Mouse (Mus musculus) fat pad, adult 2 months (tissue): ENCODE results near the gene 2200002D01Rik.

Experiments
- DNase-seq: peaks from one replicate; pipeline ENCODE4 v3.0.0-alpha.2; 2011; ENCODE audit warnings: low read depth, low spot score; ENCODE audit errors: extremely low read depth

2200002D01Rik gene

GRCm38 (mm10) chr7:29279924-29280323 is 31.7 kb upstream of the 2200002D01Rik start:
- DNase-seq: peak; percentile 42

GRCm38 (mm10) chr7:29279261-29279660 is 31.0 kb upstream of the 2200002D01Rik start:
- no peak for DNase-seq

DNA sequence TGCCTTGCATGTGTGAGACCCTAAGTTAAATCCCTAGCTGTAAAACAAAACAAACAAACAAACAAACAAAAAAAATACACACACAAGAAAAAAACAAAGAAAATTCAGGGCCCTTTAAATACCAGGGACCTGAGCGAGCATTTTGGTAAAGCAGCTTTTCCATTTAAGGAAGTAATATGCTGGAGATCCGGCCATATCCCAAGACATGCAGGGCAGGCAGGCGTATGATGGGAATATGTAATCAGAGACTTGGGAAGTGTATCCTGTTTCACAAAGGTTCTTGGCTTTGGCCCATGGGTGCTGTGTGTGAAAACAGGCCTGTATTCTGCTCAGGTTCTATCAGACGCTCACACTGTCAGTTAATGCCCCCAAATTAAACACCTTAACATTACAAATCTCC is 29.2 kb upstream of the 2200002D01Rik start:
- no peak for DNase-seq

DNA sequence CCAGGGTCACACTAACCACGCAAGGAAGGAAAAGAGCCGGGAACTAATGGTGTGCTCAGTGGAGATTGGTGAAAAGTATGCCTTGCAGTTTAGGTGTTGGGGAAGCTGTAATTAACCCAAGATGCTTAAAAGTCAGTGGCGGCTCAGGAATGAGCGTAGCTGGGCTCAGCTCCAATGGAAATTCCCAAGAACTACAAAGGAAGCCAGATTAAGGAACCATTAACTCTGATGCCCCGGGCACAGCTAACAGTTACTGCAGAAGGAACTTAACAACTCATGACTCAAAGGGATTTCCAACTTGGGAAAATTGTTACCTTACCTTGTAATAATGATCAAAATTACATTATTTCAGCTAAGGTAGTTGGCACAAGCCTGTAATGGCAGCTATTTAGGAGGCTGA is 28.4 kb upstream of the 2200002D01Rik start:
- no peak for DNase-seq

DNA sequence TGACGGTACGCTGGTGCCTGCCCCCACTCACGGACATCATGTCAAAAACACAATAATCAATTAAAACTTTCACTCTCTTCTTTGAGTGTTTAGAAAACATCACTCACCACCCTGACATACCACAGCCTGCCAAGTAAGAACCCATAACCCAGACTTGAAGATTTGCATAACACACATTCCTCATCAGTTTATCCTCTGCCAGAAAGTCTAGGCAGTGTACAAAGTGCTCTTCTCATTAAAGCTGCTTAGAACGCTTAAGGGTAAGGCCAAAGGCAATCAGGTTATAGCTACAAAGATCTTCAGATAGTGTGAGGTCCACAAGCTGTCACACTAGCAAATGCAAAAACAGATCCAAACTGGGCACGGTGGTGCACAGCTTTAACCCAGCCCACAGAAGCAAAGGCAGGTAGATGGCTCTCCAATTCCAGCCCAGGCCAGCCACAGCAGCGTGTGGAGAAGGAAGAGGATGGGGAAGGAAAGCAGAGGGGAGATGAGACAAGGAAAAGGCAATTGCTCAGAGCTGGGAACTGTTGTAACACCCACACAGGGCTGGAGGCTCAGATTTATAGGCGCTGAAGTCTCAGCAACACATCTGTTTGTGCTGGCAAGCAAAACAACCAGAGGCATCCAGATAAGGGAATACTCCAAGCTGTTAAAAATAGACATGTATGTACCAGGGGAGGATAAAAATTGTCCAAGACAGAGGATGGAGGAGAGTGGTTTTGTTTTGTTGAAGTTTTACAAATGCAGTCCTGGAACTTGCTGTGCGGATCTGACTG is 23.6 kb upstream of the 2200002D01Rik start:
- no peak for DNase-seq

DNA sequence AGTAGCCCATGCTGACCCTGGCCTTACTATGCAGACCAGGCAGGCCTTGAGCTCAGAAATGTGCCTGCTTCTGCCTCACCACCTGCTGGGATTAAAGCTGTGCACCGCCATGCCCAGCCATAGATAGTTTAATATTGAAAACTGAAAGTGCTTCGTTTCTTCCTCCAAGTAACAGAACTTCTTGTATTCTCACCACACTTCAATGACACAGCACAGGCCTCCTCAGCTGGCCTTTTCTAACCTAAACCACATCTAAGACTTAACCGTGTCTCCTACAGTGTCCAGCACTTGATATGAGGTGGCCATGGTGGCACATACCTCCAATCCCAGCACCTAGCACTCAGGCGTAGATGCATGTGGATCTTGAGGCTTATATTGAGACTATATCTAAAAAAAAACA is 22.2 kb upstream of the 2200002D01Rik start:
- DNase-seq: no peak

DNA sequence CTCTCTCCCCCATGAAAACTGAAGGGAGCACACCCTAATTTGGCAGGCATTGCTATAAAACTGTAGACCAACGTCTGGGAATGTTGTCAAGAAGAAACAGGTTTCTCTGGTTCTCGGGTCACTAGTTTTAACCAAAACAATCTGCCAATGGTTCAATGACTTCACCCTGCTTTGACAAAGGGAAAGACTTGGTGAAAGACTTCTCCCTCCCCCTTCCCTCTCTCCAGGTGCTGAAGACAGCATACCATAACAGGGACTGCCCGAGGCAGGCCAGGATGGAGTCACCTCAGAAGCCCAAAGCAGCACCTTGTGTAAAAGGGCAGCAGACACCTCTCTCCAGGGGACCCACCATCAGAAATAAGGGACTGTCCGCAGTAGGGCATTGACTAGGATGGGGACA is 18.7 kb upstream of the 2200002D01Rik start:
- peak; percentile 88 for DNase-seq

DNA sequence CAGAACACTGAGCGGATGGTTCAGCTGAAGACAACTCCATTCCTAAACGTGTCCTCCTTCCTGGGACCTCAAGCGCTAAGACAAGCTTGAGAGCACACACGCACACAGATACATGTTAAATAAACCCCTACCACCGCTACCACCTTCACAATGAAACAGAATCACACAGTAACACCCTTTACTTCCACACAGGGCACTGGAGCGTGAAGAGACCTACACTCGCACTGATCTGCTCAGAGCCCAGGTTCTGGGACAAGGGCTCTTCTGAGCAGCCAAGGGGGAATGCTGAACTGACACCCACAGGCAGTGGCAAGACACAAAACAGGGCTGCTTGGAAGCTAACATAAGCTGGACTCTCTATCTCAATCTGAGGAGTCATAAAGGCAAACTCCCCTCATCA is 17.4 kb upstream of the 2200002D01Rik start:
- DNase-seq: no peak

DNA sequence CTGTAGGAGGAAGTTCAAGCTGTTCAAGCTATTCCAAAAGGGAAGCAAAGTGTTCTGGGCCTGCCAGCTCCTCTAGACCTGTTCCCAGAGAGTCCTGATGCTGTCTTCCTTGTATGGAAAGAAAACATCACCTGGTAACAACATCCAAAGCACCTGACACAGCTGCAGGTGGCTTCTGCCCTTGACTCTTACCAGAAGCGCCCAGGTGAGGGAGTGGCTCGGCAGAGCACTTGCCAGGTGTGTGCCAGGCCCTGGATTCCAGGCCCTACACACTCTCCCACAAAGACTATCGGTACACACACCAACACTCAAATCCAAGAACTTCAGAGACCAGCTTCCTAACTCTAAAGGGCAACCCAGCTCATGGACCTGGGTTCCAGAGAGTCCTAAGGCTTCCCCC is 15.6 kb upstream of the 2200002D01Rik start:
- DNase-seq: no peak

GRCm38 (mm10) chr7:29262151-29262550 is 13.9 kb upstream of the 2200002D01Rik start:
- no peak for DNase-seq

DNA sequence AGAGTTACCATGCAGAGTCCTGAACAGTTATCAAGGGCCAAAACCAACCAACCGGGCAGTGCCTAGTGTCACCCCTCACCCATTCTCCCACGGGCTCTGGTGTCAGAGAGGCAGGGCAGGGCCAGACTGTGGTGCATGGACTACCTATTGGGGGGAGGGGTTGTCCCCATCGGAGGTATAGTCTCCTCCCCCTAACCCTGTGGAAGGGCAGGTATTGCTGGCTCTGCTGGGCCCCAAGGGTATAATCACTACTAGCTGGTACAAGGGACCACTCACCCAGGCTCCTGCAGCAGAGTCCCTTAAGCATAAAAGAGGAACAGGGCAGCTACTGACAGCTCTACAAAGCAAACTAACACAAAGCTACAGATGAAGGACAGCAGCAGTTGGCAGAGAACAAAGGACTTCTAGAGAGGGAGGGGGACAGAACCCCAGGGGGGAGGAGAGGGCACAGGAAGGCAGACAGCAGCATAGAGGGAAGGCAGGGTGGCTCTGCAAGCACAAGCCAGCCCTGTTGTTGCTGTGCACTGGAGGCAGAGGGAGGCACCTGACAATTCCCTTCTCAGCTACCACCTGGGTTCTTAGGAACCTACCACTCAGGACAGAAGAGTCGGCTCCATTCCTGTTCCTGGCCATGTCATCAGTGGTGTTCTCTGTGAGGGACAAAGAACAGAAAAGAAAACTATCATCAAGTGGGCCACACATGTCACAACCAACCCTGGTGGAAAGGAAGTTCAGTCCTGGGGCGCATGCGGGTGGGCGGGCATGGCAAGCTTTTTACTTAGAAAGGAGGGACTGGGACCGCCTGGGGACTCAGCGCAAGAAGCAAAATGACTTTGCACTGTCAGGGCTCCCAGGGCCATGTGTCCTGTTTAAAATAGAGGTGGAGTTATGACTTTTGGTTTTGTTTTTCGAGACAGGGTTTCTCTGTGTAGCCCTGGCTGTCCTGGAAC is 11.8 kb upstream of the 2200002D01Rik start:
- no peak for DNase-seq

GRCm38 (mm10) chr7:29257368-29257767 is 9.1 kb upstream of the 2200002D01Rik start:
- DNase-seq: peak; percentile 83

DNA sequence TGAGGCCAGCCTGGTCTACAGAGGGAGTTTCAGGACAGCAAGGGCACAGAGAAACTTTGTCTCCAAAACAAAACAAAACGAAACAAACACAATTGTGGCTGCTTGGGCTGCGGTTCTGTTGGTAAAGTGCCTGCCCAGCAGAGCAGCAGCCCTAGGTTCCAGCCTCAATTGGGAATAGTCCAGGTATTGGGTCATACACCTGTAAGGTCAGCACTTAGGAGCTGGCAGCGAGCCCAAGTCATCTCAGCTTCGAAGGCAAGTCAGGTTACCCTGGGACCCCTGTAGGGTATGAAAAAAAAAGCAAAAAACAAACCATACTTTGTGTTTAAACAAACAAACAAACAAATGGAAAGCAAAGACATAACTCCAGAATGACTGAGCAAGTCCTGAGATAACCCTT is 7.6 kb upstream of the 2200002D01Rik start:
- no peak for DNase-seq

- no peak for DNase-seq
These were observed 5.6 kb upstream of the 2200002D01Rik start for GRCm38 (mm10) chr7:29253842-29254241.

DNA sequence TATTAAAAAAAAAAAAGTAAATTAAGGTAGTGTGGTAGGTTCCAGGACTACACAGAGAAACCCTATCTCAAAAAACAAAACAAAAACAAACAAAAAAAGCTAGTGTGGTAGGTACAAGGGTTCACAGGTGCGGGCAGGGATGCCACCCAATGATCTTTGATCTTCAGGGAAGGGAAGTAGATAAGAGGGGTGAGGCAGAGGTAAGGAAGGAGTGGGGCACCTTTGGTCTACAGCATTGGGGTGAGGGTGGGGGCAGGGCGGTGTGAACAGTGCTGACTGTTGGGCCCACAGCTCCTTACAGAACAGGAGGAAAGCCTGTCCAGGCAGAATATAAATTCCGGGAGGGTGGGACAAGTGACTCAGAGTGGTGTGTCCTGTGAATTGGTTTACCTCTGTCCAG is 2.9 kb upstream of the 2200002D01Rik start:
- no peak for DNase-seq

- no peak for DNase-seq
These were observed 560 bp downstream of the 2200002D01Rik start for GRCm38 (mm10) chr7:29247706-29248105.

- no peak for DNase-seq
These were observed 959 bp downstream of the 2200002D01Rik start for GRCm38 (mm10) chr7:29247314-29247700.

- no peak for DNase-seq
These were observed 1.5 kb downstream of the 2200002D01Rik start for GRCm38 (mm10) chr7:29246619-29247313.

- no peak for DNase-seq
These were observed 2.3 kb downstream of the 2200002D01Rik start for GRCm38 (mm10) chr7:29246015-29246414.

DNA sequence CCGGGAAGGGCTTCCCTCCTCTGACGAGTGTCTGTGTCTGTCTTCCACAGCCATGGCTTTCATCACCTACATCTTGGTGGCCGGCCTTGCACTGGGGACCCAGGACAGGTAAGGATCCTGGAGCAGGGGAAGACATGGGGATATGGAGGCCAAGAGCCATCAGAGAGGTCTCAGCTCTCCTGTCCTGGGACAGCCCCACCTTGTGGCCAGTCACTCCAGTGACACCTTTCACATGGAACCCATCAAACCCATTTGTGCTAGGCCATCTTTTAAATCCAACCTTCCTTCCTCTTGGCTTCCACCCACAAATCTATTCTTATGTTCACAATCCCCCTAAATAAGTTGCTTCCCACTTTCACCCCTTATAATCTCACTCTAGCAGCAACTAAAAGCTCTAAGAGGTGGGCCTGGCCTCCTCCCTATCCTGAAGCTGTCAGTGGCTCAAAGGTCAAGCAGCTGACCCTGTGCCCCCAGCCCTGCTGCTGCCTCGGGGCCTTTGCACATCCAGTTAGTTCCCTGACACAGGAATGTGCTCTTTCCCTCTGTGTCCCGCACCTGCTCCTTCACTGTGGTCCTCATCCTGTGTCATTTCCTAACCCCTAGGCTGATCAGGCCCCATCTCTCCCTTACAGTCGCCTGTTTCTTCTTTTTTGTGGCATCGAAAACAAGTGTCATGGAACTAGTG is 3.4 kb downstream of the 2200002D01Rik start:
- no peak for DNase-seq
